Mouse (Mus musculus) liver, embryonic 14.5 days (tissue): Measurements from ENCODE around the gene Bcap31.

Experiments
- CTCF ChIP-seq: IDR thresholded peaks from 2 replicates; pipeline ENCODE4 v1.5.1; 2016; ENCODE audit warnings: antibody characterized with exemption, low read depth, control low read depth
- EP300 ChIP-seq: IDR thresholded peaks from 2 replicates; pipeline ENCODE4 v1.6.1; 2016; ENCODE audit warnings: antibody characterized with exemption, low read depth

DNA sequence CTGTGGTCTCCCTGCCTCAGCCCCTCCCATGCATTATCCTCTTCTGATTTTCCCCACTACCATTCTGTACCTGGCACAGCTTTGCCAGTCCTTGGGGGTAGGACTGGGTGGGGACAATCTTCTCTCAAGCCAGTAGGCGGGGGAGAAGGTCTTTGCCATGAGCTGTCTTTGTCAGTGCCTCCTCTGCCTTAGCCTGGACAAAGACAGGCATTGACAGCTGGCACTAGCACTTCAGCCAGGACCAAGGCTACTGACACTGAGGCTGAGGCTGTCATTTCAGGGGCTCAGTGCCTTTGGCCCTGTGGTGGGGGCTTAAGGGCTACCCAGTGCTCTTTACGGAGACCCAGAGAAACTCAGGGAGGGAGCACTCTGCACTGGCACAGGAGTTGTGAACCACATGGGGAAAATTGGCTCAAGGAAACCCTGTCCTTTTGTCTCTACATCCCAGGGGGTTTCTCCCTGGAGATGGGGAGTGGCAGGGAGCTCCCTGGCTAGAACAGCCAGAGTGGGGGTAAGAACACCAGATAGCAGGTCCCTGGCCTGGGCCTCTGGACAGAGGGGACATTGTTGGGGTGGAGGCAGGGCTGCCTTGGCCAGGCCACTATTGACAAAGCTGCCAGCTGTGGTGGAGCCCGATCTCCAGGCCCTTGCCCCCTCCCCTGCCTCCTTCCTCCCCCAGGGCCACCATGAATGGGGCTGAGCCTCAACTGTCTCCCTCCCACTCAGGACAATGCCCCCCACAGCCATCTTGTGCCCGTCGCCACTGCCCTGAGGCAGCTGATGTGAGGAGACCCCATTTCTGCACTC is 40.6 kb upstream of the Bcap31 start, which contains the start of gene Plxnb3:
- TF ChIP-seq CTCF = no peak
- TF ChIP-seq EP300 = no peak
